Comparison of ENCODE assay signal across 15 mouse cellular contexts in the genomic region with DNA sequence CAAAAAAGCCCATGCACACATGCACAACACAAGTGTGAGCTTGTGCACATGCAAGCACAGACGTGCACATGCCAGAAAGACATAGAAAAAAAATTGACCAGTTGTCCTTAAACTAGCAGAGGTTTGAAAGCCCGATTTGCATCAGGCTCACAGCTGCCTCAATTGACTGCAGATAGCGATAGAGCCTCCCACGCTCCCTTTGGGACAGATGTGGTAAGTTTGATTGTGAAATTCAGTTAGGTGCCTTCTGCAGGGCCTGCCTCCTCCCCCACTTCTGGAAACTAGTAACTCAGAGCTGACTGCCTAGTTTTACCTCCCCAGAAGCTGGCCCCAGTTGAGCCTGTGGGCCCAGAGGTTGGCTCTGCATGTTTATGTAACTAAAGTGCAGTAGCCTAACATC. TPM values are rescaled to one million over a fixed set of nuclear protein-coding genes. Genes with fewer than 3 reads are reported as not detected.
DNase-seq lines count a peak whose midpoint lies in the region; ATAC-seq and TF ChIP-seq lines count a peak whose summit lies in the region.
"Had no signal": no experiment of that assay in that cellular context is flagged by ENCODE, and none has a peak within 500 bp of the region (broad histone marks: within the 10 kb centered on the region; RNA-seq: fewer than 3 reads in every experiment).

No protein-coding gene starts in this region.

- no peak overlapping the region for H3K4me2 ChIP-seq in stomach, embryonic 15.5 days
- H3K4me2 ChIP-seq in stomach, postnatal 0 days (replicated peaks; ENCODE audit: low read depth) = no peak overlapping the region
- no peak overlapping the region for H3K4me2 ChIP-seq in liver, postnatal 0 days (ENCODE audit: low read depth, low read length)
- H3K4me2 ChIP-seq in kidney, embryonic 14.5 days (replicated peaks; ENCODE audit: low read depth, low read length) = no peak overlapping the region
- H3K4me2 ChIP-seq: embryonic facial prominence, embryonic 13.5 days; neural tube, embryonic 15.5 days had no signal

- TF ChIP-seq CTCF in stomach, postnatal 0 days (IDR thresholded peaks at IDR 0.05; ENCODE audit: low read depth) = no peak
- no peak for TF ChIP-seq CTCF in liver, postnatal 0 days (IDR thresholded peaks at IDR 0.05; ENCODE audit: low read depth)

- no peak overlapping the region for H3K4me3 ChIP-seq in stomach, embryonic 15.5 days (replicated peaks)
- no peak overlapping the region for H3K4me3 ChIP-seq in stomach, postnatal 0 days (ENCODE audit: low read depth, low read length)
- H3K4me3 ChIP-seq in liver, postnatal 0 days (ENCODE audit: low read depth, low read length) = no peak overlapping the region
- H3K4me3 ChIP-seq in kidney, embryonic 14.5 days (ENCODE audit: low read length) = no peak overlapping the region
- H3K4me3 ChIP-seq: embryonic facial prominence, embryonic 13.5 days; neural tube, embryonic 15.5 days had no signal

- no peak overlapping the region for H3K27ac ChIP-seq in stomach, embryonic 15.5 days
- H3K27ac ChIP-seq in stomach, postnatal 0 days (replicated peaks) = no peak overlapping the region
- H3K27ac ChIP-seq in liver, postnatal 0 days (ENCODE audit: low read depth) = 0 out of 2 replicates have a peak overlapping the region, but pooled peaks have one; percentile 12
- no peak overlapping the region for H3K27ac ChIP-seq in kidney, embryonic 14.5 days (ENCODE audit: low read depth, low read length)
- H3K27ac ChIP-seq: embryonic facial prominence, embryonic 13.5 days; hindbrain, postnatal 0 days; neural tube, embryonic 15.5 days had no signal

- no peaks in the 10 kb centered on the region; the same call in 1 of the 2 replicates for H3K36me3 ChIP-seq in stomach, embryonic 15.5 days
- H3K36me3 ChIP-seq in stomach, postnatal 0 days (ENCODE audit: control insufficient read depth, insufficient read depth, low read length) = no peaks in the 10 kb centered on the region
- peaks cover 5% of the 10 kb centered on the region; the same call in 1 of the 2 replicates for H3K36me3 ChIP-seq in liver, postnatal 0 days (replicated peaks; ENCODE audit: insufficient read depth, low read length)
- H3K36me3 ChIP-seq in kidney, embryonic 14.5 days (ENCODE audit: control insufficient read depth, insufficient read depth, low read length) = no peaks in the 10 kb centered on the region
- H3K36me3 ChIP-seq: embryonic facial prominence, embryonic 13.5 days had no signal

- no peak for DNase-seq in stomach, postnatal 0 days (ENCODE audit: low spot score)
- peak; percentile 58 for DNase-seq in liver, postnatal 0 days
- DNase-seq in thymus, postnatal 4 days = peak; percentile 72
- DNase-seq in gastrocnemius, adult 8-10 months (ENCODE audit: low spot score in 2 of 2) = no peak
- DNase-seq in gastrocnemius, postnatal 10 days = no peak
- DNase-seq: adrenal gland, adult 2 months; cerebellum, adult 8-10 months; lung, adult 2 months; midbrain, embryonic 14.5 days had no signal

- 61% methylated on average over 4 of the region's 4 CpGs for WGBS in stomach, embryonic 15.5 days
- 70% methylated on average over 4 of the region's 4 CpGs for WGBS in stomach, postnatal 0 days
- WGBS in liver, postnatal 0 days (ENCODE audit: insufficient replicate concordance) = 16% methylated on average over 4 of the region's 4 CpGs
- WGBS in kidney, embryonic 14.5 days = 76% methylated on average over 4 of the region's 4 CpGs

- no peak overlapping the region for H3K9ac ChIP-seq in stomach, embryonic 15.5 days
- H3K9ac ChIP-seq in stomach, postnatal 0 days (ENCODE audit: low read length) = no peak overlapping the region
- H3K9ac ChIP-seq in liver, postnatal 0 days (replicated peaks) = no peak overlapping the region
- no peak overlapping the region for H3K9ac ChIP-seq in kidney, embryonic 14.5 days (ENCODE audit: low read depth, low read length)
- H3K9ac ChIP-seq: embryonic facial prominence, embryonic 13.5 days; neural tube, embryonic 15.5 days had no signal

- H3K27me3 ChIP-seq in stomach, embryonic 15.5 days (replicated peaks) = no peaks in the 10 kb centered on the region
- H3K27me3 ChIP-seq in stomach, postnatal 0 days (ENCODE audit: control insufficient read depth, insufficient read depth, low read length) = no peaks in the 10 kb centered on the region
- H3K27me3 ChIP-seq in liver, postnatal 0 days (ENCODE audit: insufficient read depth, low read length) = no peaks in the 10 kb centered on the region
- no peaks in the 10 kb centered on the region for H3K27me3 ChIP-seq in kidney, embryonic 14.5 days (ENCODE audit: control insufficient read depth, insufficient read depth, low read length)
- H3K27me3 ChIP-seq: embryonic facial prominence, embryonic 13.5 days; neural tube, embryonic 15.5 days had no signal

- peaks cover 4% of the 10 kb centered on the region; the same call in 1 of the 2 replicates for H3K4me1 ChIP-seq in stomach, embryonic 15.5 days
- no peaks in the 10 kb centered on the region for H3K4me1 ChIP-seq in stomach, postnatal 0 days (replicated peaks; ENCODE audit: control insufficient read depth, insufficient read depth)
- H3K4me1 ChIP-seq in liver, postnatal 0 days (ENCODE audit: insufficient read depth) = peaks cover 18% of the 10 kb centered on the region
- H3K4me1 ChIP-seq in kidney, embryonic 14.5 days (ENCODE audit: control insufficient read depth, insufficient read depth, low read length) = 0 out of 2 replicates have a peak, but pooled peaks cover 3% of the 10 kb centered on the region
- H3K4me1 ChIP-seq: neural tube, embryonic 15.5 days had no signal

- ATAC-seq in stomach, embryonic 15.5 days (ENCODE audit: insufficient read depth, low FRiP score, low read depth) = peak; percentile 41; the same call in 1 of the 2 replicates
- ATAC-seq in stomach, postnatal 0 days (ENCODE audit: low FRiP score, low TSS enrichment) = no peak
- peak; percentile 61; the same call in 1 of the 2 replicates for ATAC-seq in erythroid progenitor cell, adult 5-6 weeks (replicated peaks; ENCODE audit: low FRiP score, poor library complexity, severe bottlenecking)
- ATAC-seq in liver, postnatal 0 days = peak; percentile 92
- no peak for ATAC-seq in kidney, embryonic 14.5 days (ENCODE audit: low FRiP score, low TSS enrichment)
- ATAC-seq: hindbrain, postnatal 0 days had no signal

- TF ChIP-seq EP300 in stomach, postnatal 0 days (optimal IDR thresholded peaks at IDR 0.05) = no peak
- peak; percentile 95 for TF ChIP-seq EP300 in liver, postnatal 0 days (IDR thresholded peaks at IDR 0.05; ENCODE audit: low read depth)

- H3K9me3 ChIP-seq in stomach, embryonic 15.5 days = no peaks in the 10 kb centered on the region
- no peaks in the 10 kb centered on the region for H3K9me3 ChIP-seq in stomach, postnatal 0 days (ENCODE audit: control insufficient read depth, low read length)
- H3K9me3 ChIP-seq in liver, postnatal 0 days (ENCODE audit: low read length) = 0 out of 2 replicates have a peak, but pooled peaks cover 2% of the 10 kb centered on the region
- H3K9me3 ChIP-seq in kidney, embryonic 14.5 days (ENCODE audit: control insufficient read depth, low read length) = no peaks in the 10 kb centered on the region
- H3K9me3 ChIP-seq: embryonic facial prominence, embryonic 13.5 days; neural tube, embryonic 15.5 days had no signal

RNA-seq across cellular contexts. Expression of gene Rgs10, which starts 19.9 kb away (rescaled TPM):
- polyA plus RNA-seq in stomach, embryonic 15.5 days (2015; fragmentation: Nextera tagmentation; extraction: Ambion mirVana) = 25.7 and 27.9 TPM in 2 replicates
- polyA plus RNA-seq in stomach, postnatal 0 days (2015; fragmentation: Nextera tagmentation; extraction: Ambion mirVana) = 24.5 and 28.9 TPM in 2 replicates
- 43.2 and 50.1 TPM in 2 replicates for total RNA-seq in erythroid progenitor cell, adult 5-6 weeks (2015; ENCODE audit: low replicate concordance)
- total RNA-seq in erythroid progenitor cell, adult 5-6 weeks (2017; ENCODE audit: low replicate concordance) = 37.1 and 46.5 TPM in 2 replicates
- 31.7 and 32.3 TPM in 2 replicates for polyA plus RNA-seq in liver, postnatal 0 days (2015; fragmentation: Nextera tagmentation; extraction: Ambion mirVana)
- total RNA-seq in gastrocnemius, adult 8-10 months (2022) = 1 to 10 TPM in 2 of 4 experiments, under 1 TPM in 2; 0.77 to 4.1 (median 1.3) TPM
- polyA plus RNA-seq in kidney, embryonic 14.5 days (2014; fragmentation: Nextera tagmentation; extraction: Ambion mirVana) = 7.6 and 8.7 TPM in 2 replicates
- total RNA-seq in gastrocnemius, postnatal 10 days (2021) = 10 to 100 TPM in 1 of 2 experiments, 1 to 10 TPM in 1; 9.8 to 10.3 TPM

Comparison
In these comparisons a context has a peak if more than half of its experiments do, and no peak if none do; other contexts are left out.
1. ATAC-seq: peak in stomach, embryonic 15.5 days (single experiment), erythroid progenitor cell, adult 5-6 weeks (single experiment) and liver, postnatal 0 days (single experiment); none in stomach, postnatal 0 days (single experiment) and kidney, embryonic 14.5 days (single experiment).
2. DNase-seq: peak in liver, postnatal 0 days (single experiment) and thymus, postnatal 4 days (single experiment); none in stomach, postnatal 0 days (single experiment), gastrocnemius, adult 8-10 months (0 of 2) and gastrocnemius, postnatal 10 days (single experiment).